Mouse (Mus musculus): Measurements from ENCODE around the gene Gabrr1. TPM values are rescaled to one million over a fixed set of nuclear protein-coding genes. Genes with fewer than 3 reads are reported as not detected.

Gabrr1 gene
- total RNA-seq, 1 experiment from 2014 or later: not detected

- ATAC-seq (replicated peaks in 1 of 2; ENCODE audit: insufficient read depth in 1 of 2, low FRiP score in 2 of 2, low TSS enrichment in 1 of 2, low read depth in 1 of 2, poor library complexity in 2 of 2, severe bottlenecking in 2 of 2): no peak
Measured at GRCm38 (mm10) chr4:33189735-33190036, 57.4 kb downstream of the Gabrr1 start, which contains the start of gene Pm20d2. Gene Pm20d2, minus strand, starts transcription at chr4:33189737.

DNA sequence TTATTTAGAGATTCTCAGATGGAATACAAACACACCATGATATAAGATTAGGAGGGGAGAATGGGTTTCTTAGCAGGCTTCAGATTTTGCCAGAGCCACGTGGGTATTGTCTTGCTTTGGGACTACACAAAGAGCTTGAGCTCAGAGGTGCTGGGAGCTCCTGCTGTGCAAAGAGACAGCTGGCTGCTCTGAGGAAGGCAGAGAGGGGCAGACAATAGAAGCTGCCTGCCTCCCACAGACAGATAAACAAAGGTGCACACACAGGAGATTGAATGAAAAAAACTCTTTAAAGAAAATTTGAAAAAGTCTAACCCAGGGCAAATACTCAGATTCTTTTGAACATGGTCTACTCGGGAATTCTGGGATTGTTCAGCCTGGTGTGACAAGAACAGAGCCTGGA, 65.8 kb downstream of the Gabrr1 start:
- no peak for ATAC-seq (replicated peaks in 1 of 2; ENCODE audit: insufficient read depth in 1 of 2, low FRiP score in 2 of 2, low TSS enrichment in 1 of 2, low read depth in 1 of 2, poor library complexity in 2 of 2, severe bottlenecking in 2 of 2)

GRCm38 (mm10) chr4:33204682-33205081, 72.4 kb downstream of the Gabrr1 start:
- ATAC-seq (replicated peaks in 1 of 2; ENCODE audit: insufficient read depth in 1 of 2, low FRiP score in 2 of 2, low TSS enrichment in 1 of 2, low read depth in 1 of 2, poor library complexity in 2 of 2, severe bottlenecking in 2 of 2): peak; percentile 75 to 83

DNA sequence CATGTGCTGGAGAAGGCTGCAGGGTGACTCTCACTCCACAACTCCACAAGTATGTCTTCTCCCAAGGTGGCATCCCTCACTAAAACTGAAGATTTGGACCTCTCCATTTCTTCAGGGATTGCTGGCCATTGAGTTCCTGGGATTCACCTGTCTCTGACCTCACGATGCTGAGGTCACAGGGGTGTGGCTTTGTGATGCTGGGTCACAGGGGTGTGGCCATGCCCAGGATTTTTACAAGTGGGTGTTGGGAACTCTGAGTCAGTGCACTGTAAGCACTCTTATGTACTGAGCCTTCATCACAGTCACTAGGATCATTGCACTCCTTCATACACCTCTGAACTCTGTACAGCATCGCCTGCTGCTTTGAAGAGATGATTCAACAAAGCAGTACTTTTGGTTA, 75.2 kb downstream of the Gabrr1 start:
- ATAC-seq (replicated peaks in 1 of 2; ENCODE audit: insufficient read depth in 1 of 2, low FRiP score in 2 of 2, low TSS enrichment in 1 of 2, low read depth in 1 of 2, poor library complexity in 2 of 2, severe bottlenecking in 2 of 2): no peak

DNA sequence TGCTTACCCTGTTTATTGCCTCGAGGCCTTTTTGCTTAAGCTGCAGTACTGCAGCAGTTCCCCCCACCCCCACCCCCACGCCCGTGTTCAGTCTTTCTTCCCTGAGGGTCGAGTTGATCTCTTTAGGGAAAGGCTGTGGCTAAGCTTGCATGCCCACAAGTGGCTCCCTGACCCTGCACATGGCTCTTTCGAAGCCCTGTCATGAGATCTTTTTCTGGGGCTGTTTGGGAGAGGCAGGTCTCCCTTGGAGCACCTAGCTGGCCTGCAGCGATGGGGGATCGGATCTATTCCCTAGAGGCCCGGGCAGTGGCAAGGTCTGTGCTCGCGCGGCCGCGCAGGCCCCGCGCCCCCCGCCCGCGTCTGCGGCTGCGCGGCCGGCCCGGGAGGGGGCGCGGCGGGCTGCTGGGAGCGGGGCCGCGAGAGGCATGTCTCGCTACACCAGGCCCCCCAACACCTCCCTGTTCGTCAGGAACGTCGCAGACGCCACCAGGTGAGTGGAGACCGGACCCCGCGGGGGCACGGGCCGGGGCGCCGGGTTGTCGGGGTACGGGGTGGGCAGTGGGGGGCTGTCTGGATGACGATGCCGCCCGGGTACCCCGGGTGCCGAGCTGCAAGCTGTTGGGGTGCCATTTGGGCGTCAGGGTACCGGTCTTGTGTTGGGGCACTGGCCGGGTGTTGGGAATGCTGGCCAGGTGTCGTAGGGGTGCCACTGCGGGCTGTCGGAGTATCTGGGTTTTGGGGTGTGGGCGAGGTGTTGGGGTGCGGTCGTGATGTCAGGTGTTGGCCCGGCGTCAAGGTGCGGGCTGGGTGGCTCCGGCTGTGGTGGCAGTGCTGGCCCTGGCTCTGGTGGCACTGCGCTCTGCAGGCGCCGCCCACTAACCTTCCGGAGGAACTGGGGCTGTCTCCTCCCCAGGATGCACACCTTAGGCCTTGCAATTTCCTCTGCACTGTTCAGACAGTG, 76.8 kb downstream of the Gabrr1 start, which contains the start of gene Srsf12:
Gene Srsf12, plus strand, starts transcription at position 111 of the 961 bp plus-strand sequence.
- ATAC-seq (replicated peaks in 1 of 2; ENCODE audit: insufficient read depth in 1 of 2, low FRiP score in 2 of 2, low TSS enrichment in 1 of 2, low read depth in 1 of 2, poor library complexity in 2 of 2, severe bottlenecking in 2 of 2): peak; percentile 75 to 90

Other genes with a start within 250 kb of the Gabrr1 start
- 2.8 and 5.0 TPM in 2 replicates for gene Ankrd6, start 181.7 kb upstream of the Gabrr1 start, total RNA-seq (2017)
- 0.35 and 0.56 TPM in 2 replicates for gene Rragd, start 149.5 kb upstream of the Gabrr1 start, total RNA-seq (2017)
- 53.3 and 58.7 TPM in 2 replicates for gene Ube2j1, start 101.1 kb upstream of the Gabrr1 start, total RNA-seq (2017)
- gene Gabrr2, start 69.5 kb upstream of the Gabrr1 start, total RNA-seq (2017): not detected in 2 replicates
- gene Pm20d2, start 57.2 kb downstream of the Gabrr1 start, total RNA-seq (2017): 1.9 and 3.3 TPM in 2 replicates
- 0.25 and 0.89 TPM in 2 replicates for gene Srsf12, start 76.5 kb downstream of the Gabrr1 start, total RNA-seq (2017)
- gene Pnrc1, start 157.6 kb downstream of the Gabrr1 start, total RNA-seq (2017): 345 and 386 TPM in 2 replicates
- gene Rngtt, start 177.8 kb downstream of the Gabrr1 start, total RNA-seq (2017): 44.5 and 54.0 TPM in 2 replicates